Mouse (Mus musculus): ENCODE results near the gene Foxo1.

The Foxo1 gene

GRCm38 (mm10) chr3:52300517-52300916 lies 32.4 kb downstream of the Foxo1 start:
- in situ Hi-C loops (cut with MboI, MseI) = no loop called here

GRCm38 (mm10) chr3:52303301-52303700 lies 35.2 kb downstream of the Foxo1 start:
- in situ Hi-C loops (cut with MboI, MseI) = no loop called here

GRCm38 (mm10) chr3:52308586-52309321 lies 40.6 kb downstream of the Foxo1 start:
- in situ Hi-C loops (cut with MboI, MseI) = no loop called here

GRCm38 (mm10) chr3:52320516-52321270 lies 52.6 kb downstream of the Foxo1 start:
- in situ Hi-C loops (cut with MboI, MseI) = no loop called here

- in situ Hi-C loops (cut with MboI, MseI) = no loop called here
These were observed 54.6 kb downstream of the Foxo1 start for GRCm38 (mm10) chr3:52322401-52323385.

GRCm38 (mm10) chr3:52325006-52325405 lies 56.9 kb downstream of the Foxo1 start:
- in situ Hi-C loops (cut with MboI, MseI) = no loop called here

- in situ Hi-C loops (cut with MboI, MseI) = no loop called here
These were observed 58.6 kb downstream of the Foxo1 start for GRCm38 (mm10) chr3:52326687-52327086.

- in situ Hi-C loops (cut with MboI, MseI) = no loop called here
These were observed 59.0 kb downstream of the Foxo1 start for GRCm38 (mm10) chr3:52327146-52327545.

GRCm38 (mm10) chr3:52331709-52332108 lies 63.6 kb downstream of the Foxo1 start:
- in situ Hi-C loops (cut with MboI, MseI) = no loop called here

GRCm38 (mm10) chr3:52338761-52339160 lies 70.6 kb downstream of the Foxo1 start:
- in situ Hi-C loops (cut with MboI, MseI) = no loop called here

GRCm38 (mm10) chr3:52340336-52341034 lies 72.3 kb downstream of the Foxo1 start:
- in situ Hi-C loops (cut with MboI, MseI) = no loop called here

- in situ Hi-C loops (cut with MboI, MseI) = no loop called here
These were observed 74.1 kb downstream of the Foxo1 start for GRCm38 (mm10) chr3:52342226-52342625.

- in situ Hi-C loops (cut with MboI, MseI) = no loop called here
These were observed 74.7 kb downstream of the Foxo1 start for GRCm38 (mm10) chr3:52342801-52343200.

GRCm38 (mm10) chr3:52343270-52344070 lies 75.3 kb downstream of the Foxo1 start:
- in situ Hi-C loops (cut with MboI, MseI) = no loop called here

- in situ Hi-C loops (cut with MboI, MseI) = no loop called here
These were observed 77.7 kb downstream of the Foxo1 start for GRCm38 (mm10) chr3:52345881-52346280.

GRCm38 (mm10) chr3:52346986-52347710 lies 79.0 kb downstream of the Foxo1 start:
- in situ Hi-C loops (cut with MboI, MseI) = no loop called here

GRCm38 (mm10) chr3:52347980-52348622 lies 80.0 kb downstream of the Foxo1 start:
- in situ Hi-C loops (cut with MboI, MseI) = no loop called here

- in situ Hi-C loops (cut with MboI, MseI) = no loop called here
These were observed 82.5 kb downstream of the Foxo1 start for GRCm38 (mm10) chr3:52350636-52351035.

- in situ Hi-C loops (cut with MboI, MseI) = no loop called here
These were observed 83.8 kb downstream of the Foxo1 start for GRCm38 (mm10) chr3:52351901-52352300.
